In genomic region chr14:54686522-54687143, GRCm38 (mm10) we compare ENCODE assay signal across 8 mouse cellular contexts. TPM values are rescaled to one million over a fixed set of nuclear protein-coding genes. Genes with fewer than 3 reads are reported as not detected.
DNase-seq lines count a peak whose midpoint lies in the region; ATAC-seq lines count a peak whose summit lies in the region.

Gene Acin1, minus strand, starts transcription at chr14:54686931.

- no peaks in the 10 kb centered on the region for H3K9me3 ChIP-seq in intestine, embryonic 14.5 days (ENCODE audit: control insufficient read depth, low read length)

- H3K36me3 ChIP-seq in intestine, embryonic 14.5 days (ENCODE audit: control insufficient read depth, insufficient read depth, low read length), result peaks cover 53% of the 10 kb centered on the region

- H3K9ac ChIP-seq in intestine, embryonic 14.5 days (ENCODE audit: low read length), result peak within 1 kb of the TSS; percentile 96

- WGBS in intestine, embryonic 14.5 days, result under 1% methylated on average over 44 of the region's 44 CpGs

- no peaks in the 10 kb centered on the region for H3K27me3 ChIP-seq in intestine, embryonic 14.5 days (replicated peaks; ENCODE audit: control insufficient read depth, insufficient read depth, low read length)

- peak; percentile 100 for DNase-seq in adrenal gland, adult 18-20 months (ENCODE audit: low spot score in 2 of 2)
- peak; percentile 99 for DNase-seq in embryo, embryonic 11 days
- DNase-seq in gastrocnemius, postnatal 25 days, result peak; percentile 100
- peak; percentile 100 for DNase-seq in intestine, embryonic 14.5 days (ENCODE audit: low spot score)
- peak; percentile 100 for DNase-seq in left cerebral cortex, postnatal 14 days (ENCODE audit: low spot score in 2 of 2)
- DNase-seq in mesoderm, embryonic 11.5 days (ENCODE audit: low read depth, low spot score), result peak; percentile 99
- DNase-seq in right cerebral cortex, postnatal 36 days (ENCODE audit: low spot score in 2 of 2), result peak; percentile 100
- DNase-seq in yolk sac, embryonic 10.5 days (ENCODE audit: low spot score), result peak; percentile 100

- H3K27ac ChIP-seq in intestine, embryonic 14.5 days (ENCODE audit: low read depth), result peak within 1 kb of the TSS; percentile 95

- peak; percentile 97 for ATAC-seq in intestine, embryonic 14.5 days (replicated peaks; ENCODE audit: low FRiP score, low TSS enrichment, low read depth)

- intact Hi-C loops in left cerebral cortex, postnatal 14 days (cut with DNase I), result loop anchor here (5.0 kb wide), 1 partner anchor 34 kb away; no protein-coding TSS in a partner anchor

- peak within 1 kb of the TSS; percentile 77 for H3K4me2 ChIP-seq in intestine, embryonic 14.5 days (ENCODE audit: low read length)

- H3K4me3 ChIP-seq in intestine, embryonic 14.5 days (ENCODE audit: low read depth, low read length), result peak within 1 kb of the TSS; percentile 88

- H3K4me1 ChIP-seq in intestine, embryonic 14.5 days (replicated peaks; ENCODE audit: control insufficient read depth, insufficient read depth, low read length), result peaks cover 13% of the 10 kb centered on the region

RNA-seq across cellular contexts. Expression of gene Acin1, which starts in this region (rescaled TPM):
- 100 to 1,000 TPM; 162 to 171 TPM for total RNA-seq in adrenal gland, adult 18-20 months (2021)
- total RNA-seq in gastrocnemius, postnatal 25 days (2021), result 10 to 100 TPM; 61.2 to 78.1 TPM
- polyA plus RNA-seq in intestine, embryonic 14.5 days (2014; fragmentation: Nextera tagmentation; extraction: Ambion mirVana), result 112 TPM in 2 replicates
- total RNA-seq in left cerebral cortex, postnatal 14 days (2021), result 100 to 1,000 TPM; 183 to 184 TPM

Comparison
In these comparisons a context has a peak if more than half of its experiments do, and no peak if none do; other contexts are left out.
1. Peak in every context shown above with its lines: DNase-seq, ATAC-seq, H3K4me3 ChIP-seq and H3K27ac ChIP-seq.